Mouse (Mus musculus) granulocyte monocyte progenitor cell, adult 5-6 weeks (primary cell): ENCODE data around the gene Pard3. TPM values are rescaled to one million over a fixed set of nuclear protein-coding genes. Genes with fewer than 3 reads are reported as not detected.
A peak's percentile ranks its signal among the peaks of the same experiment; 100 is the strongest.

Experiments used
- ATAC-seq: replicated peaks from 2 replicates; pipeline ENCODE4 v1.8.0; 2016; ENCODE audit warnings: mild to moderate bottlenecking, moderate TSS enrichment, inconsistent platforms; ENCODE audit not compliant: poor library complexity, severe bottlenecking
- total RNA-seq, 2 experiments: library from RNA; stranded (forward) in 1 of 2; stranded (reverse) in 1 of 2; fragments of 200-712, 200-1000 nt in 1 of 2; fragments of >200 nt in 1 of 2; fragmentation: Nextera tagmentation in 1 of 2; gene quantifications; 2 replicates each; pipeline ENCODE4 v1.2.3; 2014 to 2017

Gene Pard3
- total RNA-seq, 2 experiments from 2014 or later: not detected

- ATAC-seq: no peak
Measured at GRCm38 (mm10) chr8:127563634-127564033, 499.9 kb downstream of the Pard3 start.

- no peak for ATAC-seq
Measured at GRCm38 (mm10) chr8:127564426-127564825, 500.7 kb downstream of the Pard3 start.

GRCm38 (mm10) chr8:127569212-127569611, 505.5 kb downstream of the Pard3 start:
- no peak for ATAC-seq

GRCm38 (mm10) chr8:127570527-127570926, 506.8 kb downstream of the Pard3 start:
- ATAC-seq: no peak

GRCm38 (mm10) chr8:127572493-127572892, 508.8 kb downstream of the Pard3 start:
- ATAC-seq: no peak

GRCm38 (mm10) chr8:127576657-127577056, 513.0 kb downstream of the Pard3 start:
- no peak for ATAC-seq

GRCm38 (mm10) chr8:127577656-127578055, 514.0 kb downstream of the Pard3 start:
- no peak for ATAC-seq

- ATAC-seq: no peak
Measured at GRCm38 (mm10) chr8:127579436-127579835, 515.7 kb downstream of the Pard3 start.

- no peak for ATAC-seq
Measured at GRCm38 (mm10) chr8:127583429-127583828, 519.7 kb downstream of the Pard3 start.

- no peak for ATAC-seq
Measured at GRCm38 (mm10) chr8:127585618-127586017, 521.9 kb downstream of the Pard3 start.

- no peak for ATAC-seq
Measured at GRCm38 (mm10) chr8:127586681-127587080, 523.0 kb downstream of the Pard3 start.

GRCm38 (mm10) chr8:127588313-127588712, 524.6 kb downstream of the Pard3 start:
- ATAC-seq: peak; percentile 55; the same call in 1 of the 2 replicates

GRCm38 (mm10) chr8:127589291-127589690, 525.6 kb downstream of the Pard3 start:
- peak; percentile 54 for ATAC-seq

GRCm38 (mm10) chr8:127590674-127591186, 527.0 kb downstream of the Pard3 start:
- no peak for ATAC-seq

- peak; percentile 63 for ATAC-seq
Measured at GRCm38 (mm10) chr8:127592648-127593574, 529.2 kb downstream of the Pard3 start.

- no peak for ATAC-seq
Measured at GRCm38 (mm10) chr8:127600641-127601040, 536.9 kb downstream of the Pard3 start.

- ATAC-seq: no peak
Measured at GRCm38 (mm10) chr8:127603062-127603461, 539.4 kb downstream of the Pard3 start.

- no peak for ATAC-seq
Measured at GRCm38 (mm10) chr8:127608541-127609270, 545.0 kb downstream of the Pard3 start.

GRCm38 (mm10) chr8:127609316-127609715, 545.6 kb downstream of the Pard3 start:
- no peak for ATAC-seq

GRCm38 (mm10) chr8:127614206-127614605, 550.5 kb downstream of the Pard3 start:
- ATAC-seq: no peak

GRCm38 (mm10) chr8:127616681-127617080, 553.0 kb downstream of the Pard3 start:
- no peak for ATAC-seq
